Comparison of ENCODE assay signal across 12 mouse cellular contexts in genomic region chr2:126316942-126317341, GRCm38 (mm10).
"Had no signal": no experiment of that assay in that cellular context is flagged by ENCODE, and none has a peak within 500 bp of the region (broad histone marks: within the 10 kb centered on the region; RNA-seq: fewer than 3 reads in every experiment).

No protein-coding gene starts in this region.

- H3K9ac ChIP-seq: intestine, embryonic 15.5 days; limb, embryonic 15.5 days; liver, embryonic 14.5 days; midbrain, embryonic 12.5 days had no signal

- H3K27ac ChIP-seq: intestine, embryonic 15.5 days; limb, embryonic 15.5 days; liver, embryonic 14.5 days; midbrain, embryonic 12.5 days; stomach, postnatal 0 days had no signal

- ATAC-seq: intestine, embryonic 15.5 days; midbrain, embryonic 16.5 days had no signal

- H3K27me3 ChIP-seq: intestine, embryonic 15.5 days; limb, embryonic 15.5 days; midbrain, embryonic 12.5 days had no signal

- H3K36me3 ChIP-seq: intestine, embryonic 15.5 days; limb, embryonic 15.5 days; midbrain, embryonic 12.5 days had no signal

- H3K9me3 ChIP-seq: intestine, embryonic 15.5 days; limb, embryonic 15.5 days; midbrain, embryonic 12.5 days had no signal

- H3K4me2 ChIP-seq: intestine, embryonic 15.5 days; limb, embryonic 15.5 days; midbrain, embryonic 12.5 days had no signal

- DNase-seq: kidney, adult 18-20 months; kidney, postnatal 25 days; layer of hippocampus, postnatal 36 days; lung, adult 18-20 months; lung, postnatal 10 days; thymus, postnatal 4 days had no signal

- H3K4me1 ChIP-seq: intestine, embryonic 15.5 days; limb, embryonic 15.5 days; midbrain, embryonic 12.5 days had no signal

- H3K4me3 ChIP-seq: intestine, embryonic 15.5 days; limb, embryonic 15.5 days; midbrain, embryonic 12.5 days had no signal
